Mouse (Mus musculus): ENCODE data around the gene Slc13a3.

DNA sequence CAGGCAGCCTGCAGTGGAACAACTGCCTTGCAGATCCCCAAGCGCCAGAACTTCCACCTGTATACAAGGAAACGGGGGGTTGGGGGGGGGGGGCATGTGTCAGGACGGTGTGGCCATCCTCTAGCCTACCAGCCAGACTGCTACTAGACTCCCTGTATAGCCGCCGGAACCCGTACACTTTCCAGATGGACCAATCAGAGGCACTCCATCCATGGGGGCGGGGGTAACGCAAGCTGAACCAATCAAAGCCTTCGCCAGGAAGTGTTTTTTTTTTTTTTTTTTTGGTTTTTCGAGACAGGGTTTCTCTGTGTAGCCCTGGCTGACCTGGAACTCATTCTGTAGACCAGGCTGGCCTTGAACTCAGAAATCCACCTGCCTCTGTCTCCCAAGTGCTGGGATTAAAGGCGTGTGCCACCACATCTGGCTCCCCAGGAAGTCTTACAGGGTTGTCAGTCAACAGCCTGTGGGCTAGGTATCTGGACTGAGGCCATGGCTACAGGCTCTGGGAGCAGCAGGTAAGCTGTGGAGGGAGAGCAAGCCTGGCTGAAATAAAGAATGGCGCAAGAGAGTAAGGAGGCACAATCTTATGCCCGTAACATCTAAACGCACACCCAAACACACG is 74.8 kb downstream of the Slc13a3 start:
- TF ChIP-seq FLI1 (IDR thresholded peaks at IDR 0.05; ENCODE audit: low read length) (no peak), GATA1 (IDR thresholded peaks at IDR 0.05; ENCODE audit: borderline replicate concordance, low read length) (no peak)
